Mouse (Mus musculus) cerebellum, adult 2 months (tissue): Measurements from ENCODE around the gene Gabrr2.

Experiments
- CTCF ChIP-seq: fragments of 200-500 bp; IDR thresholded peaks from 2 replicates; pipeline ENCODE4 v1.5.1; 2011; ENCODE audit warnings: low read depth, mild to moderate bottlenecking, control low read depth, low read length, moderate library complexity, borderline replicate concordance; ENCODE audit not compliant: insufficient read depth
- POLR2A ChIP-seq: fragments of 200-500 bp; IDR thresholded peaks from 2 replicates; pipeline ENCODE4 v1.6.1; 2011; ENCODE audit warnings: low read length, control low read depth, borderline replicate concordance; ENCODE audit not compliant: insufficient read depth

- TF ChIP-seq POLR2A (no peak), CTCF (no peak)
Observed at GRCm38 (mm10) chr4:33132221-33132620, 69.4 kb downstream of the Gabrr2 start, which contains the start of gene Gabrr1.
